Mouse (Mus musculus) neural tube, embryonic 13.5 days (tissue): ENCODE measurements around the gene Hist1h2ag. TPM values are rescaled to one million over a fixed set of nuclear protein-coding genes. Genes with fewer than 3 reads are reported as not detected.
A peak's percentile ranks its signal among the peaks of the same experiment; 100 is the strongest.

Experiments used
- ATAC-seq: fragments of 200-750 bp; cut with Nextera tagmentation; 2 replicates; pipeline ENCODE4 v1.8.0; 2017; ENCODE audit warnings: low read depth, mild to moderate bottlenecking, moderate TSS enrichment, moderate library complexity
- H3K27ac ChIP-seq: fragments of 300-500 bp; sonication (generic); replicated peaks from 2 replicates; pipeline ENCODE4 v1.5.1; 2015; ENCODE audit warnings: moderate library complexity, mild to moderate bottlenecking, inconsistent platforms
- H3K27me3 ChIP-seq: fragments of 300-500 bp; sonication (generic); 2 replicates; pipeline ENCODE4 v1.6.1; 2015; ENCODE audit warnings: mild to moderate bottlenecking, inconsistent platforms
- H3K36me3 ChIP-seq: fragments of 300-500 bp; sonication (generic); 2 replicates; pipeline ENCODE4 v1.6.1; 2015; ENCODE audit warnings: mild to moderate bottlenecking, inconsistent platforms
- H3K4me1 ChIP-seq: fragments of 300-500 bp; sonication (generic); replicated peaks from 2 replicates; pipeline ENCODE4 v1.6.1; 2015; ENCODE audit warnings: inconsistent platforms
- H3K4me2 ChIP-seq: fragments of 300-500 bp; sonication (generic); 2 replicates; pipeline ENCODE4 v1.6.1; 2015; ENCODE audit warnings: inconsistent platforms, mild to moderate bottlenecking, moderate library complexity
- H3K4me3 ChIP-seq: fragments of 300-500 bp; sonication (generic); 2 replicates; pipeline ENCODE4 v1.5.1; 2015; ENCODE audit warnings: mild to moderate bottlenecking, inconsistent platforms
- H3K9ac ChIP-seq: fragments of 300-500 bp; sonication (generic); 2 replicates; pipeline ENCODE4 v1.6.1; 2015; ENCODE audit warnings: moderate library complexity, mild to moderate bottlenecking, inconsistent platforms
- H3K9me3 ChIP-seq: fragments of 300-500 bp; sonication (generic); 2 replicates; pipeline ENCODE4 v1.6.1; 2016; ENCODE audit warnings: inconsistent platforms
- WGBS: fragments of 180-500 bp; shearing (Covaris S2); methylation state at CpG from one replicate; pipeline ENCODE4 v1.1.7; 2015; 5-methylcytosine and 5-hydroxymethylcytosine counted together
- polyA plus RNA-seq: library from polyadenylated mRNA; unstranded; fragments of >200 nt; fragmentation: Nextera tagmentation; extraction: Ambion mirVana; gene quantifications from 2 replicates; pipeline ENCODE4 v1.2.1, GENCODE M21; 2015

Hist1h2ag gene
- polyA plus RNA-seq, 1 experiment from 2014 or later, result 11.4 TPM

- under 1% methylated on average over 44 of the region's 44 CpGs for WGBS
These were observed 22.6 kb downstream of the Hist1h2ag start for GRCm38 (mm10) chr13:22019934-22020835.

GRCm38 (mm10) chr13:22015479-22016450, 27.0 kb downstream of the Hist1h2ag start:
- ATAC-seq, result no peak
- Histone ChIP-seq H3K4me2 (no peak overlapping the region), H3K27ac (no peak overlapping the region), H3K36me3 (no peaks in the 10 kb centered on the region), H3K9ac (no peak overlapping the region), H3K4me1 (peaks cover 11% of the 10 kb centered on the region), H3K4me3 (0 out of 2 replicates have a peak overlapping the region, but pooled peaks have one; percentile 8), H3K9me3 (peaks cover 5% of the 10 kb centered on the region; the same call in 1 of the 2 replicates), H3K27me3 (peaks cover 93% of the 10 kb centered on the region)
- WGBS, result 15% methylated on average over 27 of the region's 27 CpGs

More at GRCm38 (mm10) chr13:22019934-22020835, 22.6 kb downstream of the Hist1h2ag start:
- no peak for ATAC-seq
- peaks cover 4% of the 10 kb centered on the region; the same call in 1 of the 2 replicates for H3K9me3 ChIP-seq
- peak overlapping the region; percentile 23; the same call in 1 of the 2 replicates for H3K9ac ChIP-seq
- peak overlapping the region; percentile 40 for H3K4me3 ChIP-seq
- H3K4me2 ChIP-seq, result peak overlapping the region; percentile 66
- peaks cover 79% of the 10 kb centered on the region for H3K27me3 ChIP-seq
- peaks cover 20% of the 10 kb centered on the region for H3K4me1 ChIP-seq
- H3K36me3 ChIP-seq, result no peaks in the 10 kb centered on the region
- H3K27ac ChIP-seq, result no peak overlapping the region

- peak overlapping the region; percentile 11 for H3K4me2 ChIP-seq
- peaks cover 5% of the 10 kb centered on the region; the same call in 1 of the 2 replicates for H3K9me3 ChIP-seq
- no peaks in the 10 kb centered on the region for H3K36me3 ChIP-seq
- no peak for ATAC-seq
- no peak overlapping the region for H3K9ac ChIP-seq
- H3K4me1 ChIP-seq, result no peaks in the 10 kb centered on the region; the same call in 1 of the 2 replicates
- no peak overlapping the region for H3K27ac ChIP-seq
- 9% methylated on average over 17 of the region's 17 CpGs for WGBS
- H3K27me3 ChIP-seq, result peaks cover 94% of the 10 kb centered on the region
- no peak overlapping the region for H3K4me3 ChIP-seq
These were observed 28.3 kb downstream of the Hist1h2ag start for GRCm38 (mm10) chr13:22014411-22014845.

- H3K27ac ChIP-seq, result no peak overlapping the region
- peaks cover 94% of the 10 kb centered on the region for H3K27me3 ChIP-seq
- H3K4me3 ChIP-seq, result no peak overlapping the region
- no peak for ATAC-seq
- no peak overlapping the region for H3K4me2 ChIP-seq
- no peak overlapping the region for H3K9ac ChIP-seq
- H3K4me1 ChIP-seq, result no peaks in the 10 kb centered on the region; the same call in 1 of the 2 replicates
- H3K9me3 ChIP-seq, result peaks cover 5% of the 10 kb centered on the region; the same call in 1 of the 2 replicates
- WGBS, result 20% methylated on average over 13 of the region's 13 CpGs
- H3K36me3 ChIP-seq, result no peaks in the 10 kb centered on the region
These were observed 29.0 kb downstream of the Hist1h2ag start for GRCm38 (mm10) chr13:22013716-22014115.

- Histone ChIP-seq H3K27ac (no peak within 1 kb of the TSS), H3K9me3 (no peaks in the 10 kb centered on the region), H3K27me3 (peaks cover 95% of the 10 kb centered on the region), H3K9ac (no peak within 1 kb of the TSS), H3K4me1 (peaks cover 16% of the 10 kb centered on the region), H3K4me3 (no peak within 1 kb of the TSS), H3K36me3 (no peaks in the 10 kb centered on the region), H3K4me2 (no peak within 1 kb of the TSS)
- no peak for ATAC-seq
- 39% methylated on average over 7 of the region's 7 CpGs for WGBS
These were observed 33.1 kb downstream of the Hist1h2ag start, which contains the start of gene Prss16 for GRCm38 (mm10) chr13:22009642-22010041. Prss16 (minus strand) TSS chr13:22009742.

- H3K27me3 ChIP-seq, result peaks cover 95% of the 10 kb centered on the region
- H3K4me3 ChIP-seq, result no peak overlapping the region
- H3K36me3 ChIP-seq, result no peaks in the 10 kb centered on the region
- WGBS, result 72% methylated on average over 3 of the region's 3 CpGs
- no peaks in the 10 kb centered on the region for H3K9me3 ChIP-seq
- ATAC-seq, result no peak
- H3K4me1 ChIP-seq, result peaks cover 16% of the 10 kb centered on the region
- no peak overlapping the region for H3K9ac ChIP-seq
- no peak overlapping the region for H3K27ac ChIP-seq
- no peak overlapping the region for H3K4me2 ChIP-seq
These were observed 34.0 kb downstream of the Hist1h2ag start for GRCm38 (mm10) chr13:22008707-22009106.

- WGBS, result 38% methylated on average over 7 of the region's 7 CpGs
- H3K9ac ChIP-seq, result no peak overlapping the region
- H3K4me2 ChIP-seq, result no peak overlapping the region
- no peak for ATAC-seq
- peaks cover 16% of the 10 kb centered on the region for H3K4me1 ChIP-seq
- H3K27ac ChIP-seq, result no peak overlapping the region
- no peak overlapping the region for H3K4me3 ChIP-seq
- H3K9me3 ChIP-seq, result no peaks in the 10 kb centered on the region
- no peaks in the 10 kb centered on the region for H3K36me3 ChIP-seq
- H3K27me3 ChIP-seq, result peaks cover 97% of the 10 kb centered on the region
These were observed 34.9 kb downstream of the Hist1h2ag start for GRCm38 (mm10) chr13:22007872-22008271.

GRCm38 (mm10) chr13:22007121-22007510, 35.6 kb downstream of the Hist1h2ag start:
- no peak for ATAC-seq

GRCm38 (mm10) chr13:22006334-22007120, 36.2 kb downstream of the Hist1h2ag start:
- Histone ChIP-seq H3K9me3 (no peaks in the 10 kb centered on the region), H3K4me2 (peak overlapping the region; percentile 73), H3K27ac (no peak overlapping the region), H3K27me3 (peaks cover 99% of the 10 kb centered on the region), H3K4me1 (peaks cover 16% of the 10 kb centered on the region), H3K4me3 (peak overlapping the region; percentile 44), H3K36me3 (no peaks in the 10 kb centered on the region), H3K9ac (peak overlapping the region; percentile 49; the same call in 1 of the 2 replicates)
- 0% methylated on average over 38 of the region's 38 CpGs for WGBS
- ATAC-seq, result peak; percentile 60

More at GRCm38 (mm10) chr13:22007121-22007510, 35.6 kb downstream of the Hist1h2ag start:
- Histone ChIP-seq H3K4me1 (peaks cover 16% of the 10 kb centered on the region), H3K4me3 (peak overlapping the region; percentile 44), H3K27me3 (peaks cover 97% of the 10 kb centered on the region), H3K4me2 (peak overlapping the region; percentile 73), H3K36me3 (no peaks in the 10 kb centered on the region), H3K9ac (no peak overlapping the region), H3K27ac (no peak overlapping the region), H3K9me3 (no peaks in the 10 kb centered on the region)
- WGBS, result 3% methylated on average over 18 of the region's 18 CpGs

GRCm38 (mm10) chr13:22005605-22006333, 37.0 kb downstream of the Hist1h2ag start:
- Histone ChIP-seq H3K27me3 (peaks cover 100% of the 10 kb centered on the region), H3K4me1 (peaks cover 16% of the 10 kb centered on the region), H3K9me3 (no peaks in the 10 kb centered on the region), H3K27ac (no peak overlapping the region), H3K36me3 (no peaks in the 10 kb centered on the region), H3K4me3 (peak overlapping the region; percentile 44), H3K4me2 (peak overlapping the region; percentile 73), H3K9ac (peak overlapping the region; percentile 49; the same call in 1 of the 2 replicates)
- WGBS, result under 1% methylated on average over 45 of the region's 45 CpGs
- ATAC-seq, result peak; percentile 62
